In the genomic region with DNA sequence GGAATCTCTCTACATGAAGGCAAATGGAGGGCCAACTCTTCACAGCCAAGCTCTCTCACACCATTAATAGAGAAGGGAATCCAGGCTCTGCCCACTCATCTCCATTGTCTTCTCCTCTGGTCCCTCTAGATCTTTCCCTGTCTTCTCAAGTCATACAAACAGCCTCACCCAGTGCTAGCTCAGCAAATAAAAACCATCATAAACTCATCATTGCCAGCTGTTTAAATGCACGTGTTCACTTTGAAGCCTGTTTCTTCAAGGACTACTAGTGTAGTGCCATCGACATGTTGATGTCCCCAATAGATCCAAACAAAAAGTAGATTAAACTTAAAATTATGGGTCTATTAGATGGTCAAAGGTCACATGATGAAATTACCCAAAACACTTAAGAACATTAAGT, we compare ENCODE assay signal across 30 mouse cellular contexts. TPM values are rescaled to one million over a fixed set of nuclear protein-coding genes. Genes with fewer than 3 reads are reported as not detected.
A peak's percentile ranks its signal among the peaks of the same experiment; 100 is the strongest.
DNase-seq lines count a peak whose midpoint lies in the region; ATAC-seq lines count a peak whose summit lies in the region.
"Had no signal": no experiment of that assay in that cellular context is flagged by ENCODE, and none has a peak within 500 bp of the region (broad histone marks: within the 10 kb centered on the region; RNA-seq: fewer than 3 reads in every experiment).

No protein-coding gene starts in this region.

- H3K4me3 ChIP-seq in intestine, embryonic 16.5 days (ENCODE audit: low read length), result no peak overlapping the region
- H3K4me3 ChIP-seq in intestine, embryonic 15.5 days (replicated peaks), result no peak overlapping the region
- no peak overlapping the region for H3K4me3 ChIP-seq in limb, embryonic 15.5 days
- H3K4me3 ChIP-seq in limb, embryonic 10.5 days, result no peak overlapping the region
- no peak overlapping the region for H3K4me3 ChIP-seq in midbrain, embryonic 11.5 days (ENCODE audit: low read depth, low read length)
- no peak overlapping the region for H3K4me3 ChIP-seq in midbrain, embryonic 10.5 days
- H3K4me3 ChIP-seq: embryonic facial prominence, embryonic 13.5 days; embryonic facial prominence, embryonic 15.5 days; erythroblast, embryonic 14.5 days; forebrain, embryonic 10.5 days; forebrain, embryonic 12.5 days had no signal

- H3K36me3 ChIP-seq in intestine, embryonic 16.5 days (ENCODE audit: control insufficient read depth, insufficient read depth, low read length), result no peaks in the 10 kb centered on the region
- H3K36me3 ChIP-seq in intestine, embryonic 15.5 days, result no peaks in the 10 kb centered on the region
- no peaks in the 10 kb centered on the region for H3K36me3 ChIP-seq in limb, embryonic 15.5 days
- H3K36me3 ChIP-seq in limb, embryonic 10.5 days, result no peaks in the 10 kb centered on the region
- H3K36me3 ChIP-seq in midbrain, embryonic 11.5 days (ENCODE audit: control insufficient read depth, insufficient read depth, low read length), result no peaks in the 10 kb centered on the region
- no peaks in the 10 kb centered on the region for H3K36me3 ChIP-seq in midbrain, embryonic 10.5 days
- H3K36me3 ChIP-seq: embryonic facial prominence, embryonic 13.5 days; embryonic facial prominence, embryonic 15.5 days; forebrain, embryonic 10.5 days; forebrain, embryonic 12.5 days; G1E had no signal

- 54% methylated on average over 2 of the region's 2 CpGs for WGBS in intestine, embryonic 16.5 days
- WGBS in intestine, embryonic 15.5 days, result 54% methylated on average over 2 of the region's 2 CpGs
- WGBS in limb, embryonic 15.5 days, result 39% methylated on average over 2 of the region's 2 CpGs
- WGBS in limb, embryonic 10.5 days, result 54% methylated on average over 2 of the region's 2 CpGs
- WGBS in midbrain, embryonic 11.5 days, result 96% methylated on average over 2 of the region's 2 CpGs
- 92% methylated on average over 2 of the region's 2 CpGs for WGBS in midbrain, embryonic 10.5 days

- H3K27me3 ChIP-seq in intestine, embryonic 16.5 days (replicated peaks; ENCODE audit: control insufficient read depth, insufficient read depth, low read length), result no peaks in the 10 kb centered on the region
- H3K27me3 ChIP-seq in intestine, embryonic 15.5 days (replicated peaks), result no peaks in the 10 kb centered on the region
- no peaks in the 10 kb centered on the region for H3K27me3 ChIP-seq in limb, embryonic 15.5 days
- no peaks in the 10 kb centered on the region for H3K27me3 ChIP-seq in limb, embryonic 10.5 days (ENCODE audit: low read depth, poor library complexity, severe bottlenecking)
- H3K27me3 ChIP-seq in midbrain, embryonic 11.5 days (ENCODE audit: control insufficient read depth, insufficient read depth, low read length), result no peaks in the 10 kb centered on the region
- no peaks in the 10 kb centered on the region for H3K27me3 ChIP-seq in midbrain, embryonic 10.5 days (ENCODE audit: low read depth, poor library complexity, severe bottlenecking)
- H3K27me3 ChIP-seq: CH12.LX; embryonic facial prominence, embryonic 13.5 days; embryonic facial prominence, embryonic 15.5 days; forebrain, embryonic 12.5 days; Patski had no signal

- no peaks in the 10 kb centered on the region for H3K9me3 ChIP-seq in intestine, embryonic 16.5 days (ENCODE audit: control insufficient read depth, low read length)
- no peaks in the 10 kb centered on the region for H3K9me3 ChIP-seq in intestine, embryonic 15.5 days
- no peaks in the 10 kb centered on the region for H3K9me3 ChIP-seq in limb, embryonic 15.5 days
- no peaks in the 10 kb centered on the region for H3K9me3 ChIP-seq in limb, embryonic 10.5 days (replicated peaks)
- H3K9me3 ChIP-seq in midbrain, embryonic 11.5 days (ENCODE audit: control insufficient read depth, low read length), result no peaks in the 10 kb centered on the region
- H3K9me3 ChIP-seq in midbrain, embryonic 10.5 days (replicated peaks), result no peaks in the 10 kb centered on the region
- H3K9me3 ChIP-seq: embryonic facial prominence, embryonic 13.5 days; embryonic facial prominence, embryonic 15.5 days; forebrain, embryonic 10.5 days; forebrain, embryonic 12.5 days; G1E had no signal

- ATAC-seq in intestine, embryonic 16.5 days, result peak; percentile 55; the same call in 1 of the 2 replicates
- no peak for ATAC-seq in intestine, embryonic 15.5 days
- ATAC-seq in limb, embryonic 15.5 days (ENCODE audit: insufficient number of reproducible peaks, low FRiP score, low TSS enrichment, low read depth), result no peak
- ATAC-seq in midbrain, embryonic 11.5 days (ENCODE audit: low FRiP score), result no peak
- ATAC-seq: CD4-positive, CD25-positive, alpha-beta regulatory T cell, adult 4 months; forebrain, embryonic 14.5 days; forebrain, embryonic 16.5 days; Patski had no signal

- DNase-seq in limb, embryonic 10.5 days (ENCODE audit: low spot score), result no peak
- DNase-seq in midbrain, embryonic 11.5 days (ENCODE audit: low spot score, missing footprints), result peak; percentile 35
- DNase-seq in midbrain, embryonic 10.5 days (ENCODE audit: low spot score), result no peak
- DNase-seq: adrenal gland, adult 2 months; adrenal gland, postnatal 10 days; adrenal gland, postnatal 25 days; B cell, adult 2 months; cerebellum, adult 11 months; cerebellum, adult 18-20 months; cerebellum, adult 8-10 months; cerebellum, adult 9-11 months; cerebellum, postnatal 14 days; cerebellum, postnatal 36 days; embryo, embryonic 11 days had no signal

- H3K27ac ChIP-seq in intestine, embryonic 16.5 days (ENCODE audit: low read length), result no peak overlapping the region
- H3K27ac ChIP-seq in intestine, embryonic 15.5 days, result no peak overlapping the region
- H3K27ac ChIP-seq in limb, embryonic 15.5 days, result 0 out of 2 replicates have a peak overlapping the region, but pooled peaks have one; percentile 47
- H3K27ac ChIP-seq in limb, embryonic 10.5 days, result no peak overlapping the region
- H3K27ac ChIP-seq in midbrain, embryonic 11.5 days (ENCODE audit: low read depth, low read length), result no peak overlapping the region
- no peak overlapping the region for H3K27ac ChIP-seq in midbrain, embryonic 10.5 days (replicated peaks)
- H3K27ac ChIP-seq: embryonic facial prominence, embryonic 13.5 days; embryonic facial prominence, embryonic 15.5 days; forebrain, embryonic 10.5 days; forebrain, embryonic 12.5 days had no signal

- no peak overlapping the region for H3K4me2 ChIP-seq in intestine, embryonic 16.5 days (ENCODE audit: low read depth, low read length)
- H3K4me2 ChIP-seq in intestine, embryonic 15.5 days (replicated peaks), result no peak overlapping the region
- H3K4me2 ChIP-seq in limb, embryonic 15.5 days, result no peak overlapping the region
- no peak overlapping the region for H3K4me2 ChIP-seq in midbrain, embryonic 11.5 days
- H3K4me2 ChIP-seq: embryonic facial prominence, embryonic 13.5 days; embryonic facial prominence, embryonic 15.5 days; forebrain, embryonic 12.5 days had no signal

- no peak overlapping the region for H3K9ac ChIP-seq in intestine, embryonic 16.5 days (ENCODE audit: low read depth, low read length)
- H3K9ac ChIP-seq in intestine, embryonic 15.5 days, result no peak overlapping the region
- H3K9ac ChIP-seq in limb, embryonic 15.5 days, result no peak overlapping the region
- H3K9ac ChIP-seq in midbrain, embryonic 11.5 days (ENCODE audit: low read length), result no peak overlapping the region
- H3K9ac ChIP-seq: embryonic facial prominence, embryonic 13.5 days; embryonic facial prominence, embryonic 15.5 days; forebrain, embryonic 12.5 days had no signal

- H3K4me1 ChIP-seq in intestine, embryonic 16.5 days (ENCODE audit: control insufficient read depth, insufficient read depth, low read length), result no peaks in the 10 kb centered on the region
- H3K4me1 ChIP-seq in intestine, embryonic 15.5 days (replicated peaks), result no peaks in the 10 kb centered on the region
- peaks cover 6% of the 10 kb centered on the region for H3K4me1 ChIP-seq in limb, embryonic 15.5 days
- H3K4me1 ChIP-seq in limb, embryonic 10.5 days, result peaks cover 3% of the 10 kb centered on the region; the same call in 1 of the 2 replicates
- H3K4me1 ChIP-seq in midbrain, embryonic 11.5 days (ENCODE audit: control insufficient read depth, insufficient read depth, low read length), result no peaks in the 10 kb centered on the region
- no peaks in the 10 kb centered on the region for H3K4me1 ChIP-seq in midbrain, embryonic 10.5 days
- H3K4me1 ChIP-seq: forebrain, embryonic 10.5 days; forebrain, embryonic 12.5 days had no signal

RNA-seq across cellular contexts. Expression of a gene that starts 10.5 kb away (rescaled TPM):
- polyA plus RNA-seq in intestine, embryonic 16.5 days (2015; fragmentation: Nextera tagmentation; extraction: Ambion mirVana), result 734 and 860 TPM in 2 replicates
- 396 and 436 TPM in 2 replicates for polyA plus RNA-seq in intestine, embryonic 15.5 days (2015; fragmentation: Nextera tagmentation; extraction: Ambion mirVana)
- polyA plus RNA-seq in limb, embryonic 15.5 days (2015; fragmentation: Nextera tagmentation; extraction: Ambion mirVana), result 44.7 and 62.9 TPM in 2 replicates
- 2.5 and 3.3 TPM in 2 replicates for polyA plus RNA-seq in limb, embryonic 10.5 days (2016; fragmentation: Nextera tagmentation; extraction: Ambion mirVana)
- polyA plus RNA-seq in midbrain, embryonic 11.5 days (2014; fragmentation: Nextera tagmentation; extraction: Ambion mirVana), result 0.23 and 0.48 TPM in 2 replicates
- polyA plus RNA-seq in midbrain, embryonic 10.5 days (2016; fragmentation: Nextera tagmentation; extraction: Ambion mirVana), result 0.14 TPM in 1 of 2 replicates, not detected in the other
- polyA plus RNA-seq: embryonic facial prominence, embryonic 11.5 days; erythroblast, embryonic 14.5 days; G1E had no signal

RNA-seq across cellular contexts. Expression of a gene that starts 41.8 kb away (rescaled TPM):
- polyA plus RNA-seq in intestine, embryonic 16.5 days (2015; fragmentation: Nextera tagmentation; extraction: Ambion mirVana), result 1.5 and 1.8 TPM in 2 replicates
- polyA plus RNA-seq in intestine, embryonic 15.5 days (2015; fragmentation: Nextera tagmentation; extraction: Ambion mirVana), result 1.7 and 2.3 TPM in 2 replicates
- 0.14 and 0.21 TPM in 2 replicates for polyA plus RNA-seq in limb, embryonic 15.5 days (2015; fragmentation: Nextera tagmentation; extraction: Ambion mirVana)
- not detected in 2 replicates for polyA plus RNA-seq in limb, embryonic 10.5 days (2016; fragmentation: Nextera tagmentation; extraction: Ambion mirVana)
- not detected in 2 replicates for polyA plus RNA-seq in midbrain, embryonic 11.5 days (2014; fragmentation: Nextera tagmentation; extraction: Ambion mirVana)
- polyA plus RNA-seq in midbrain, embryonic 10.5 days (2016; fragmentation: Nextera tagmentation; extraction: Ambion mirVana), result not detected in 2 replicates
- polyA plus RNA-seq: adrenal gland, adult 2 months; brain, embryonic 14.5 days; CD4-positive, CD25-positive, alpha-beta regulatory T cell, adult 4 months; embryonic facial prominence, embryonic 11.5 days; embryonic facial prominence, embryonic 13.5 days; erythroblast, embryonic 14.5 days; forebrain, embryonic 10.5 days; forebrain, embryonic 12.5 days; forebrain, embryonic 14.5 days; forebrain, embryonic 16.5 days; G1E had no signal

RNA-seq across cellular contexts. Expression of a gene that starts 53.7 kb away (rescaled TPM):
- polyA plus RNA-seq in intestine, embryonic 16.5 days (2015; fragmentation: Nextera tagmentation; extraction: Ambion mirVana), result 0.18 and 0.24 TPM in 2 replicates
- 0.21 and 0.30 TPM in 2 replicates for polyA plus RNA-seq in intestine, embryonic 15.5 days (2015; fragmentation: Nextera tagmentation; extraction: Ambion mirVana)
- 4.1 and 5.2 TPM in 2 replicates for polyA plus RNA-seq in limb, embryonic 15.5 days (2015; fragmentation: Nextera tagmentation; extraction: Ambion mirVana)
- polyA plus RNA-seq in limb, embryonic 10.5 days (2016; fragmentation: Nextera tagmentation; extraction: Ambion mirVana), result 0.20 TPM in 1 of 2 replicates, not detected in the other
- 0.11 and 0.16 TPM in 2 replicates for polyA plus RNA-seq in midbrain, embryonic 11.5 days (2014; fragmentation: Nextera tagmentation; extraction: Ambion mirVana)
- polyA plus RNA-seq in midbrain, embryonic 10.5 days (2016; fragmentation: Nextera tagmentation; extraction: Ambion mirVana), result 0.25 TPM in 1 of 2 replicates, not detected in the other
- polyA plus RNA-seq: CD4-positive, CD25-positive, alpha-beta regulatory T cell, adult 4 months; embryonic facial prominence, embryonic 11.5 days; erythroblast, embryonic 14.5 days; forebrain, embryonic 10.5 days; forebrain, embryonic 12.5 days; G1E had no signal

Comparison
In these comparisons a context has a peak if more than half of its experiments do, and no peak if none do; other contexts are left out.
1. RNA of a gene that starts 10.5 kb away (polyA plus RNA-seq): 734 to 860 TPM in intestine, embryonic 16.5 days, 396 to 436 TPM in intestine, embryonic 15.5 days and 44.7 to 62.9 TPM in limb, embryonic 15.5 days; 2.5 to 3.3 TPM in limb, embryonic 10.5 days, 0.23 to 0.48 TPM in midbrain, embryonic 11.5 days and 0.14 TPM in midbrain, embryonic 10.5 days; every median in the first group is over 10 times any median in the second.